Comparison of ENCODE assay signal across 13 mouse cellular contexts in genomic region chr15:96270272-96270880, GRCm38 (mm10). TPM values are rescaled to one million over a fixed set of nuclear protein-coding genes. Genes with fewer than 3 reads are reported as not detected.
DNase-seq lines count a peak whose midpoint lies in the region; ATAC-seq and TF ChIP-seq lines count a peak whose summit lies in the region.
"Had no signal": no experiment of that assay in that cellular context is flagged by ENCODE, and none has a peak within 500 bp of the region (broad histone marks: within the 10 kb centered on the region; RNA-seq: fewer than 3 reads in every experiment).

No protein-coding gene starts in this region.

- H3K4me3 ChIP-seq in kidney, embryonic 16.5 days (ENCODE audit: low read length) = no peak overlapping the region
- H3K4me3 ChIP-seq in liver, embryonic 14.5 days (ENCODE audit: insufficient read depth in 1 of 2, low read depth in 2 of 2, low read length in 2 of 2) = no peak overlapping the region
- H3K4me3 ChIP-seq in megakaryocyte, embryonic 14.5 days (replicated peaks) = peak overlapping the region; percentile 65
- H3K4me3 ChIP-seq: heart, embryonic 12.5 days had no signal

- no peak for DNase-seq in kidney, postnatal 36 days
- DNase-seq in NIH3T3 (ENCODE audit: low read depth) = peak; percentile 23
- DNase-seq in liver, embryonic 14.5 days (ENCODE audit: low read depth in 3 of 3, low spot score in 3 of 3) = no peak
- no peak for DNase-seq in right cerebral cortex, postnatal 25 days
- no peak for DNase-seq in ovary, adult 18-20 months (ENCODE audit: low spot score)
- DNase-seq in frontal cortex, postnatal 36 days (ENCODE audit: low spot score in 2 of 2) = no peak
- DNase-seq: adrenal gland, postnatal 36 days; cerebellum, adult 11 months; thymus, postnatal 4 days had no signal

- H3K4me2 ChIP-seq in kidney, embryonic 16.5 days (replicated peaks; ENCODE audit: low read depth, low read length) = no peak overlapping the region
- no peak overlapping the region for H3K4me2 ChIP-seq in liver, embryonic 14.5 days (ENCODE audit: low read depth)
- H3K4me2 ChIP-seq: heart, embryonic 12.5 days; hindbrain, embryonic 14.5 days had no signal

- no peaks in the 10 kb centered on the region for H3K27me3 ChIP-seq in kidney, embryonic 16.5 days (ENCODE audit: insufficient read depth, low read length)
- no peaks in the 10 kb centered on the region for H3K27me3 ChIP-seq in liver, embryonic 14.5 days (ENCODE audit: control insufficient read depth, insufficient read depth, low read length)
- no peaks in the 10 kb centered on the region for H3K27me3 ChIP-seq in megakaryocyte, embryonic 14.5 days (replicated peaks)
- H3K27me3 ChIP-seq: heart, embryonic 12.5 days had no signal

- WGBS in kidney, embryonic 16.5 days = 86% methylated on average over 10 of the region's 10 CpGs
- WGBS in liver, embryonic 14.5 days (ENCODE audit: insufficient replicate concordance) = 80% methylated on average over 10 of the region's 10 CpGs

- peaks cover 4% of the 10 kb centered on the region for H3K4me1 ChIP-seq in kidney, embryonic 16.5 days (ENCODE audit: insufficient read depth, low read length)
- H3K4me1 ChIP-seq in liver, embryonic 14.5 days (replicated peaks; ENCODE audit: control insufficient read depth in 2 of 2, insufficient read depth in 2 of 2, low read length in 1 of 2) = peaks cover 7 to 10% of the 10 kb centered on the region in 2 experiments
- peaks cover 59% of the 10 kb centered on the region for H3K4me1 ChIP-seq in megakaryocyte, embryonic 14.5 days

- H3K9ac ChIP-seq in kidney, embryonic 16.5 days (replicated peaks; ENCODE audit: low read length) = no peak overlapping the region
- no peak overlapping the region for H3K9ac ChIP-seq in liver, embryonic 14.5 days (replicated peaks)
- H3K9ac ChIP-seq: heart, embryonic 12.5 days; hindbrain, embryonic 14.5 days had no signal

- peaks cover 23% of the 10 kb centered on the region for H3K9me3 ChIP-seq in kidney, embryonic 16.5 days (ENCODE audit: low read length)
- H3K9me3 ChIP-seq in liver, embryonic 14.5 days (ENCODE audit: control insufficient read depth, low read length) = no peaks in the 10 kb centered on the region
- peaks cover 47% of the 10 kb centered on the region for H3K9me3 ChIP-seq in megakaryocyte, embryonic 14.5 days

- no peak for TF ChIP-seq CTCF in liver, embryonic 14.5 days (IDR thresholded peaks at IDR 0.05; ENCODE audit: low read depth)

- peaks cover 51% of the 10 kb centered on the region for H3K36me3 ChIP-seq in kidney, embryonic 16.5 days (ENCODE audit: insufficient read depth, low read length)
- peaks cover under 1% of the 10 kb centered on the region; the same call in 1 of the 2 replicates for H3K36me3 ChIP-seq in liver, embryonic 14.5 days (replicated peaks; ENCODE audit: control insufficient read depth, insufficient read depth, low read depth)
- peaks cover 90% of the 10 kb centered on the region for H3K36me3 ChIP-seq in megakaryocyte, embryonic 14.5 days (replicated peaks; ENCODE audit: low read length)

- ATAC-seq in kidney, embryonic 16.5 days (ENCODE audit: low FRiP score, low TSS enrichment) = 0 out of 2 replicates have a peak, but pooled peaks have one; percentile 30
- ATAC-seq in liver, embryonic 14.5 days (ENCODE audit: insufficient read depth) = 0 out of 2 replicates have a peak, but pooled peaks have one; percentile 17

- no peak overlapping the region for H3K27ac ChIP-seq in kidney, embryonic 16.5 days (ENCODE audit: low read length)
- no peak overlapping the region for H3K27ac ChIP-seq in liver, embryonic 14.5 days
- H3K27ac ChIP-seq: hindbrain, embryonic 14.5 days had no signal

- TF ChIP-seq EP300 in liver, embryonic 14.5 days (IDR thresholded peaks at IDR 0.05; ENCODE audit: low read depth) = no peak

RNA-seq across cellular contexts. Expression of gene Arid2, which starts 16.9 kb away (rescaled TPM):
- 24.0 and 25.9 TPM in 2 replicates for polyA plus RNA-seq in kidney, embryonic 16.5 days (2015; fragmentation: Nextera tagmentation; extraction: Ambion mirVana)
- 7.9 and 8.5 TPM in 2 replicates for polyA plus RNA-seq in liver, embryonic 14.5 days (2012; rRNA removed)
- polyA plus RNA-seq in liver, embryonic 14.5 days (2014; fragmentation: Nextera tagmentation; extraction: Ambion mirVana) = 8.1 and 10.2 TPM in 2 replicates
- polyA plus RNA-seq in megakaryocyte, embryonic 14.5 days (2012; ENCODE audit: insufficient read depth, low replicate concordance) = 4.4 and 5.9 TPM in 2 replicates
